Mouse (Mus musculus): ENCODE results near the gene Ctnna2. TPM values are rescaled to one million over a fixed set of nuclear protein-coding genes. Genes with fewer than 3 reads are reported as not detected.

The Ctnna2 gene
- 0.18 and 0.70 TPM in 2 replicates for polyA plus RNA-seq (2012; rRNA removed)

DNA sequence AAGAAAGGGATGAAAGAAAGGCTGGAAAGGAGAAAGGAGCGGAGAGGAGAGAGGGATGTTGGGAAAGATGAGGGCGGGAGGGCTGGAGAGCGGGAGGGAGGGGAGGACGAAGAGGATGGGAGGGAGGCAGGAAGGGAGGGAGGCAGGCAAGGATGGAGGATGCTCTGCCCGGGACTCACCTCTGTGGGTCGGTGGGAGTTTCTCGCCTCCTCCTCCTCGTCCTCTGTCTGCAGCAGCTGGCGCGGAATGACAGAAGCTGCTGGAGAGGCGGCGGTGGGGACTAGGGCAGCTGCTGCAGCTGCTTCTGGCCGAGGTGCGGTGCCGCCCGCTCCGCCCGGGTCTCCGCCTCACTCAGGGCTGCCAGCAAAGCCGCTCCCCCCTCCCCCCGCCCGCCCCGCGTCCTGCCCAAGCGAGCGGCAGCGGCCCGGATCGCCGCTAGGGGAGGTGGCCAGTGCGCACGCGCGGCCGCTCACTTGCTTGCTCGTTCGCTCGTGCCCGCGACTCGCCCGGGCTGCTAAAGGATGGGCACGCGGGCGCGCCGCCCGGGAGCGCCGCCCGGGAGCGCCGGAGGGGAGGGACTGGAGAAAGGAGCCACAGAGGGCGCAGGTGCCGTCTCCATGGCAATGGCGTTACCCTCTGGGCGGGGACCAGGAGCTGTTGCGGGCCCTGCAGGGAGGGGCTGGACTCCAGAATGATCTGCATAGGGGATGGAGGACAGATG, at the start of gene Ctnna2:
Gene Ctnna2 (minus strand): TSS at position 459 of the 721 bp plus-strand sequence.
- no peak within 1 kb of the TSS for H3K4me3 ChIP-seq (ENCODE audit: control insufficient read depth, insufficient read depth, low read length)
- peak; percentile 1 for DNase-seq
- TF ChIP-seq CTCF (IDR thresholded peaks at IDR 0.05; ENCODE audit: borderline replicate concordance, control insufficient read depth, extremely low read depth, insufficient read depth, low read length, poor library complexity), result no peak
- no peak for TF ChIP-seq POLR2A (IDR thresholded peaks at IDR 0.05; ENCODE audit: control insufficient read depth, extremely low read depth, insufficient read depth, low read length, poor library complexity)
- H3K4me1 ChIP-seq (replicated peaks; ENCODE audit: control insufficient read depth, insufficient read depth, low read length), result no peaks in the 10 kb centered on the region
- no peaks in the 10 kb centered on the region for H3K36me3 ChIP-seq (ENCODE audit: control insufficient read depth, insufficient read depth, low read length)
- no peaks in the 10 kb centered on the region for H3K27me3 ChIP-seq (ENCODE audit: control insufficient read depth, insufficient read depth, low read length)
- 4% methylated on average over 55 of the region's 58 CpGs for WGBS
- H3K27ac ChIP-seq (ENCODE audit: control insufficient read depth, insufficient read depth, low read length), result no peak within 1 kb of the TSS

DNA sequence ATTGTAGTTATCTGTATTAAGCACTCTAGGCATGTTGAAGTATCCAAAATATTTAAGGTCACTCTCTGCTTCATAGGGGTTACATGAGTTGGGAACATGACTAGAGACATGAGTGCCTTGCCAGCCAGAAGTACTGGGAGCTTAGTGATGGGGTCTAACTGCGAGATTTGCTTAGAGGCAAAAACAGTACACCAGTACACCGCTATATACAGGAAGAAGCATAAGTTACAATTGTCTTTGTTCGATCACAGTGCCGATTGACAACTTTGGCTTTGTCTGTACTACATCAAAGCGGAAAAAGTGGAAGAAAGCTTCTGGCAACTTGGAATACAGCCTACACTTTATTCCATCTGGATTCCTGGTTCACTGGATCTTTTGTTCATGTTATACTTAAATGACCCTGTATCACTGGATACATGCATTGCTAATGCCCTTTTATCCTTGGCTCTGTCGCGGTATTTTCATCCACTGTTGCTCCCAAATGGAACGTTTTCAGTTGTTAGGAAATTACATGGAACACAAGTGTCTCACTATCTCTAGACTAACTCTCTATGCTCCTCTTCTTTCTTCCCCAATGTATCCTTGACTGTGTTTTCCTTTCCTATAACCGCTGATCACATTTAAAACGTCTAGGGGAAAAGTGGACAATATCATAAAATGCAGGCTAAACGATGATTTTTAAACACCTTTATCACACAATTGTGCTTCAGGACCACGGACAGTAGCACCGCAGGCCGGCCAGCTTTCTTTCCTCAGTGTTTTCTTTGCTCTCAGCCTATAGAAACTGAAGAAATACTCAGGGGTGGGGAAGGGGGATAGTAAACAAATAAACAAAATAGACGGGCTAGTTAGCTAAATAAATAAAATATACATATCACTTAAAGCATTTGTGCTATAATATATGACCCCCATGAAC, 896 bp upstream of the Ctnna2 start:
- Histone ChIP-seq H3K4me3 (ENCODE audit: control insufficient read depth, insufficient read depth, low read length) (no peak overlapping the region), H3K36me3 (ENCODE audit: control insufficient read depth, insufficient read depth, low read length) (no peaks in the 10 kb centered on the region), H3K27ac (ENCODE audit: control insufficient read depth, insufficient read depth, low read length) (no peak overlapping the region), H3K4me1 (replicated peaks; ENCODE audit: control insufficient read depth, insufficient read depth, low read length) (no peaks in the 10 kb centered on the region), H3K27me3 (ENCODE audit: control insufficient read depth, insufficient read depth, low read length) (no peaks in the 10 kb centered on the region)
- TF ChIP-seq CTCF (IDR thresholded peaks at IDR 0.05; ENCODE audit: borderline replicate concordance, control insufficient read depth, extremely low read depth, insufficient read depth, low read length, poor library complexity), result no peak
- no peak for TF ChIP-seq POLR2A (IDR thresholded peaks at IDR 0.05; ENCODE audit: control insufficient read depth, extremely low read depth, insufficient read depth, low read length, poor library complexity)
- WGBS, result 19% methylated on average over 15 of the region's 15 CpGs
- no peak for DNase-seq

DNA sequence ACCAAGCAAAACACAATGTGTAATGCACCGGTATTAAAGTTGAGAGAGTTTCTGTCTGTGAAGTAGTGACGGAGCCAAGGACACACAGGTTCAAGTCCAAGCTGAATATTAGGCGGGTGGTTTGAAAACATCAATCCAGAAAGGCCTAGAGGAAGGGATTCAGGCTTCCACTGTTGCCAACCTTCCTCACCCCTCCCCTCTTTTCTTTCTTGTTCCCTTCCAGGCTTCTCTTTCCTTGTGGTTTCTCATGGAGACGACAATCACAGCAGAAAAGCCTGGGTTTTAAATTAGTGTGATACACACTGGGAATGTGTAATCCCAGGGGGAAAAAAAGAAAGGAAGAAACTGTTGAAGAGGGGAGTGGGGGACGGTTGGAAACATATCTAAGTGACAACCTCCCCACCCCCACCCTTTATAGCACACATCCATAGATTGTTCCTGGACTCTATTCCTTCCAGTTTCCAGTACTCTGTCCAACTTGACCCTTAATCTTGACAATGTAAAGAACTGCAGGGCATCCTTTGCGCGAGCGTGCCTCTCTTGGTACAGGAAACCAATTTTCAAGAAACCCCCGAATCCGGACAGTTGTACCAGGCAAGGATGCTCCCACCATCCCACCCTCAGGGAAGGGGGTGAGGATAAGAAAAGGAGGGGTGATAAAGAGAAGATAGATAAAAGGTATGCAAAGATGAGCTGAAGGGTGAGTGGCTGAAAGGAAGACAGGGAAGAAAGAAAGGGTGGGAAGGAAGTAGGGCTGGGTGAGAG, 841 bp downstream of the Ctnna2 start:
- no peaks in the 10 kb centered on the region for H3K27me3 ChIP-seq (ENCODE audit: control insufficient read depth, insufficient read depth, low read length)
- H3K4me3 ChIP-seq (ENCODE audit: control insufficient read depth, insufficient read depth, low read length), result no peak overlapping the region
- H3K27ac ChIP-seq (ENCODE audit: control insufficient read depth, insufficient read depth, low read length), result no peak overlapping the region
- no peaks in the 10 kb centered on the region for H3K36me3 ChIP-seq (ENCODE audit: control insufficient read depth, insufficient read depth, low read length)
- no peaks in the 10 kb centered on the region for H3K4me1 ChIP-seq (replicated peaks; ENCODE audit: control insufficient read depth, insufficient read depth, low read length)
- WGBS, result 28% methylated on average over 10 of the region's 10 CpGs
- no peak for TF ChIP-seq POLR2A (IDR thresholded peaks at IDR 0.05; ENCODE audit: control insufficient read depth, extremely low read depth, insufficient read depth, low read length, poor library complexity)
- TF ChIP-seq CTCF (IDR thresholded peaks at IDR 0.05; ENCODE audit: borderline replicate concordance, control insufficient read depth, extremely low read depth, insufficient read depth, low read length, poor library complexity), result no peak
- DNase-seq, result no peak

DNA sequence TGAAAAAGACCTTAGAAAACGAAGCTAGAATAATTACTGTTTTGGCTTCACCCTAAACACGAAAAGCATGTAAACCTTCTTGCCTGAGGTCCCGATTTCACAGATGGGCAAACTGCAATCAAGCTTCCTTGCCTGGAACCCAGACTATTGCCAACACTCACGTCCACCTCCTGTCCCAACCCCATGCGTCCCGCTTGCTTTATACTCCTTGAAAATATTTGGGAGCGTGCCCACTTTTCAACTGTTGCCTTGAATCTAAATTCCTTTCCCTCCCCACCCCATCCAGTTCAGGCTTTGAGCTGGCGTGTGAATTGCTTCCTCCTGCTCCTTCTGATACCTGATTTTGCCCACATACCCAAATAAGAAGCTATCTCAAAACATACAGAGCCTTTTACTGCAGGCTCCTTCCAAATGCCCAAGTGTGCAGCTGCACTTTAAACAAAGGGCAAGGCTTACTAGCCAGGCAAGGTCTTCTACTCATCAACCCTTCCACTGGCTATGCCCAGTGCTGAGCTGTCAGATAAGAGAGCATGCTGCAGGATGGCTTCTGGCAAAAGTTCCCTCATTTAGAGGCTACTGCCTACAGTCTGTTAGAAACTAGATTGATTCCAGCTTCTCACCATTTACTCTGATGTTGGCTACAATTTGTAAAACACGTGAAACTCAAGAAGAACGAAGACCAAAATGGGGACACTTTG, 8.8 kb downstream of the Ctnna2 start:
- no peak for DNase-seq
- Histone ChIP-seq H3K27ac (ENCODE audit: control insufficient read depth, insufficient read depth, low read length) (no peak overlapping the region), H3K4me3 (ENCODE audit: control insufficient read depth, insufficient read depth, low read length) (no peak overlapping the region), H3K4me1 (replicated peaks; ENCODE audit: control insufficient read depth, insufficient read depth, low read length) (no peaks in the 10 kb centered on the region), H3K27me3 (ENCODE audit: control insufficient read depth, insufficient read depth, low read length) (no peaks in the 10 kb centered on the region), H3K36me3 (ENCODE audit: control insufficient read depth, insufficient read depth, low read length) (no peaks in the 10 kb centered on the region)
- TF ChIP-seq POLR2A (IDR thresholded peaks at IDR 0.05; ENCODE audit: control insufficient read depth, extremely low read depth, insufficient read depth, low read length, poor library complexity) (no peak), CTCF (IDR thresholded peaks at IDR 0.05; ENCODE audit: borderline replicate concordance, control insufficient read depth, extremely low read depth, insufficient read depth, low read length, poor library complexity) (no peak)
- 83% methylated on average over 10 of the region's 10 CpGs for WGBS

GRCm38 (mm10) chr6:77969774-77970173, 9.7 kb downstream of the Ctnna2 start:
- no peak overlapping the region for H3K27ac ChIP-seq (ENCODE audit: control insufficient read depth, insufficient read depth, low read length)
- no peak for DNase-seq
- TF ChIP-seq CTCF (IDR thresholded peaks at IDR 0.05; ENCODE audit: borderline replicate concordance, control insufficient read depth, extremely low read depth, insufficient read depth, low read length, poor library complexity) (no peak), POLR2A (IDR thresholded peaks at IDR 0.05; ENCODE audit: control insufficient read depth, extremely low read depth, insufficient read depth, low read length, poor library complexity) (no peak)
- H3K4me1 ChIP-seq (replicated peaks; ENCODE audit: control insufficient read depth, insufficient read depth, low read length), result no peaks in the 10 kb centered on the region
- H3K4me3 ChIP-seq (ENCODE audit: control insufficient read depth, insufficient read depth, low read length), result no peak overlapping the region
- WGBS, result 68% methylated on average over 4 of the region's 4 CpGs
- no peaks in the 10 kb centered on the region for H3K27me3 ChIP-seq (ENCODE audit: control insufficient read depth, insufficient read depth, low read length)
- no peaks in the 10 kb centered on the region for H3K36me3 ChIP-seq (ENCODE audit: control insufficient read depth, insufficient read depth, low read length)

Measured in thymus, adult 2 months (tissue).